Mouse (Mus musculus) lung, postnatal 14 days (tissue): ENCODE results near the gene Bax.

Source experiments
- DNase-seq: peaks from one replicate; pipeline ENCODE4 v3.0.0; 2021

Bax gene

DNA sequence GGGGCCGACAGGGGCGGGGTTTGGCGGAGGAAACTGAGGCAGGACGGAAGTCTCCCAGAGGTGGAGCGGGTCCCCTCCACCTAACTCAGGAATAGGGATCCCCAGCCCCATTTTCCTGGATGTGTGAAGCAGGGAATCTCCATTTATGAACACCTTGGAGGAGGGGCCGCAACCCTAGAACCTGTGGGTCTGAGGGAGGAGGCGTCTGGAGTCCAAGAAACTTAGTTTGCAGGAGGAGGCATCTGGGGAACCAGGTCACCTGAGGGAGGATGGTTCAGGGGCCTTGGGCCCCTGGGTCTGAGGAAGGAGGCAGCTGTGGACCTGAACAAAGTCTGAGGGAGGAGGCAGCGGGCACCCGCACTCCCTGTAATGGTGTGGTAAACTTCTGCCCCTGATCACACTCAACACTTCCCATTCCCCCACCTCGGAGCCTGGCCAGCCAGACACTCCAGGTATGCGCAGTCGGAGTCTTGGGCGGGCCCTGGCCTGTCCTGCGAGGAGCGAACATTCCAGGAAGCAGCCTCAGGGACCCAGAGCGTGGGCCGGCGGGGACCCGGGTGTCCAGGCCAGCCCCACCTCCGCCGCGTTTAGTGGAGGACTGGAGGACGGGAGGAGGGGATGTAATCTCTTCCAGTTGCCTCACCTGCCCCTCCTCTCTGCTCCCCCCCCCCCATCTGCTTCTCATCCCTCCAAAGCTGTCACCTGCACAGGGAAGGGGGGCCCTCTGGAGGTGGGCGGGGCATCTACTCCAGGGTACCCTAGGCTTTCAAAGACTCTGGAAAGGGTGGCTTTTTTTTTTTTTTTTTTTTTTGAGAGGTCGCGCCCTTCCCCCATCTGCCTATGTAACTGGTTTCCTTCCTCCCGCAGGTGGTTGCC is 52.6 kb downstream of the Bax start:
- peak; percentile 46 for DNase-seq

DNA sequence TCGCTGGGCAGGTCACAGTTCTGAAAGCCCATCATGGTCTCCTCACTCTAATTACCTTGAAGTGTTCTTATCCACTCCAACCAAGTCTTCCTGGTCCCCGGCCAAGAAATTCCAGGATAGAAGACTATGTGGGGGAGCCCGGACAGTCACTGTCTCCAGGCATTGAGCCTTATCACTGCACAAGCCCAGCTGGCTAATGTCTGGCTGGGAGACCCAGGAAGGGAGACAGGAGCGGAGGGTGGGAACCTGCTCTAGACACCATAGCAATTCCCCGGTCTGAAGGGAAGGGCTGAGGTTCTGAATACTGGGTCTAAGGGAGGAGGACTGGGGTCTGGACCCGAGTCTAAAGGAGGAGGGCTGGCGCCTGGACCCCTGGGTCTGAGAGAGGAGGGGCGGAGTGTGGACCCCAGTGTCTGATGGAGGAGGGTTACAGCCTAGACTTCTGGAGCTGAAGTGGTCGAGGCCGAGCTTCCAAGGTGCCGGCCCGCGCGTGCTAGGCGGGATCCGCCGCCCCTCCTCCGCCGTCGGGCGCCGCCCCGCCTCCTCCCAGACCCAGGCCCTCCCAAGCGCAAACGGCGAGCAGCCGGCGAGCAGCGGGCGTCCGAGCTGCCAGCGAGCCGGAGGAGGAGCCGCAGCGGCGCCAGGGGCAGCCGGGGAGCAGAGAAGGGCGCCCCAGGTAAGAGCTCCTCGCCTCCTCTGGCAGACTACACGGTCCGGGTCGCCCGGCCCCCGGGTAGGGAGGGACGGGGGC is 53.4 kb downstream of the Bax start, which contains the start of gene Ntf5:
Gene Ntf5, plus strand, starts transcription at position 583 of the 751 bp plus-strand sequence.
- peak; percentile 26 for DNase-seq

DNA sequence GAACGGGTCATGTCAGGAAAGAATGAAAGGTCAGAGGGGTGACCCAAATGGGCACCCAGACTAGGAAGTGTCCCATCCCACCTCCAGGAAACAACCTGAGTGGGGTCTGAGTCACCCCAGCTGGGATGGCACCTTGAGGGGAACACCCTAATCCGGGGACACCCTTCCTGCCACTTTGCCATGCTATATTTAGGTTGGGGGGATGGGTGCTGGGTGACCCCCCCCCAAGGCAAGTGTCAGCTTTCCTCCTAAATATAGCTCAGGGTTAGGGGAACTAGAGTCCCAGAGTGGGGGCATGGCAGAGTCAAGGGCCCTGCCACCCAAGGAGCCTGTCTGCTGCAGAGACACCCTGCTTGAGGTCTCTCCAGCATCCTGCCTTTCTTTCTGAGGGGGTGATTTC is 54.3 kb downstream of the Bax start:
- no peak for DNase-seq
